Mouse (Mus musculus) forebrain, embryonic 14.5 days (tissue): ENCODE results near the gene Cypt14. TPM values are rescaled to one million over a fixed set of nuclear protein-coding genes. Genes with fewer than 3 reads are reported as not detected.
"Not testable (repeated sequence)": the region's sequence is repeated elsewhere in the genome, so short reads cannot be mapped to it uniquely, and the experiment has no call there.

ENCODE experiments used
- ATAC-seq: fragments of 200-750 bp; cut with Nextera tagmentation; 2 replicates; pipeline ENCODE4 v1.8.0; 2017; ENCODE audit warnings: mild to moderate bottlenecking, moderate library complexity
- DNase-seq: peaks from one replicate; pipeline ENCODE4 v3.0.0-alpha.2; 2015; ENCODE audit warnings: low spot score
- H3K27ac ChIP-seq: fragments of 300-500 bp; sonication (generic); 2 replicates; pipeline ENCODE4 v1.5.1; 2014; ENCODE audit warnings: low read depth, mild to moderate bottlenecking, control low read depth, low read length, moderate library complexity
- H3K27me3 ChIP-seq: fragments of 300-500 bp; sonication (generic); replicated peaks from 2 replicates; pipeline ENCODE4 v1.6.1; 2014; ENCODE audit warnings: low read length, control low read depth, mixed read lengths; ENCODE audit not compliant: control insufficient read depth, insufficient read depth
- H3K36me3 ChIP-seq: fragments of 300-500 bp; sonication (generic); 2 replicates; pipeline ENCODE4 v1.6.1; 2014; ENCODE audit warnings: low read length, control low read depth; ENCODE audit not compliant: control insufficient read depth, insufficient read depth
- H3K4me1 ChIP-seq: fragments of 300-500 bp; sonication (generic); 2 replicates; pipeline ENCODE4 v1.6.1; 2014; ENCODE audit warnings: antibody characterized with exemption, low read length, control low read depth; ENCODE audit not compliant: control insufficient read depth, insufficient read depth
- H3K4me2 ChIP-seq: fragments of 300-500 bp; sonication (generic); 2 replicates; pipeline ENCODE4 v1.6.1; 2014; ENCODE audit warnings: mild to moderate bottlenecking, control low read depth, low read length
- H3K4me3 ChIP-seq: fragments of 300-500 bp; sonication (generic); 2 replicates; pipeline ENCODE4 v1.5.1; 2014; ENCODE audit warnings: low read depth, low read length, control low read depth
- H3K9ac ChIP-seq: fragments of 300-500 bp; sonication (generic); 2 replicates; pipeline ENCODE4 v1.6.1; 2014; ENCODE audit warnings: mild to moderate bottlenecking, low read length, control low read depth, moderate library complexity
- H3K9me3 ChIP-seq: fragments of 300-500 bp; sonication (generic); replicated peaks from 2 replicates; pipeline ENCODE4 v1.6.1; 2016; ENCODE audit warnings: low read length, control low read depth, mixed read lengths; ENCODE audit not compliant: control insufficient read depth
- WGBS: fragments of 180-500 bp; shearing (Covaris S2); extraction: QIAGEN DNeasy Blood & Tissue Kit; methylation state at CpG from one replicate; pipeline ENCODE4 v1.1.7; 2014; 5-methylcytosine and 5-hydroxymethylcytosine counted together
- polyA plus RNA-seq: library from polyadenylated mRNA; unstranded; fragments of >200 nt; fragmentation: Nextera tagmentation; extraction: Ambion mirVana; gene quantifications from 2 replicates; pipeline ENCODE4 v1.2.1, GENCODE M21; 2014

Gene Cypt14
- polyA plus RNA-seq, result not detected in 2 replicates

- H3K27me3 ChIP-seq, result not testable (repeated sequence)
- WGBS, result 81% methylated on average over 2 of the region's 2 CpGs
Measured at GRCm38 (mm10) chrX:39863504-39863903, at the start of gene Cypt14. Gene Cypt14 (minus strand): TSS chrX:39863604.

More at GRCm38 (mm10) chrX:39863504-39863903, at the start of gene Cypt14:
- not testable (repeated sequence) for H3K4me3 ChIP-seq, H3K9me3 ChIP-seq, H3K4me1 ChIP-seq, H3K4me2 ChIP-seq, H3K9ac ChIP-seq, ATAC-seq, H3K27ac ChIP-seq, DNase-seq, H3K36me3 ChIP-seq
